Mouse (Mus musculus) brain, embryonic 14.5 days (tissue): Measurements from ENCODE around the gene Psmb6.

Experiments
- CTCF ChIP-seq: fragments of 200-500 bp; IDR thresholded peaks from 2 replicates; pipeline ENCODE4 v1.5.1; 2012; ENCODE audit warnings: inconsistent platforms, mild to moderate bottlenecking, moderate library complexity, borderline replicate concordance; ENCODE audit not compliant: insufficient read depth, insufficient read length; ENCODE audit errors: extremely low read depth
- POLR2A ChIP-seq: fragments of 200-500 bp; IDR thresholded peaks from 2 replicates; pipeline ENCODE4 v1.6.1; 2012; ENCODE audit warnings: mild to moderate bottlenecking, inconsistent platforms, borderline replicate concordance; ENCODE audit not compliant: poor library complexity, insufficient read depth, insufficient read length, severe bottlenecking; ENCODE audit errors: extremely low read depth

- TF ChIP-seq CTCF: no peak
- TF ChIP-seq POLR2A: no peak
Observed at GRCm38 (mm10) chr11:70563470-70564275, 38.5 kb downstream of the Psmb6 start.
